Mouse (Mus musculus): ENCODE data around the gene Cd300ld3. TPM values are rescaled to one million over a fixed set of nuclear protein-coding genes. Genes with fewer than 3 reads are reported as not detected.
"Not testable (repeated sequence)": the region's sequence is repeated elsewhere in the genome, so short reads cannot be mapped to it uniquely, and the experiment has no call there.

Gene Cd300ld3
- polyA plus RNA-seq, 1 experiment from 2014 or later, result not detected

DNA sequence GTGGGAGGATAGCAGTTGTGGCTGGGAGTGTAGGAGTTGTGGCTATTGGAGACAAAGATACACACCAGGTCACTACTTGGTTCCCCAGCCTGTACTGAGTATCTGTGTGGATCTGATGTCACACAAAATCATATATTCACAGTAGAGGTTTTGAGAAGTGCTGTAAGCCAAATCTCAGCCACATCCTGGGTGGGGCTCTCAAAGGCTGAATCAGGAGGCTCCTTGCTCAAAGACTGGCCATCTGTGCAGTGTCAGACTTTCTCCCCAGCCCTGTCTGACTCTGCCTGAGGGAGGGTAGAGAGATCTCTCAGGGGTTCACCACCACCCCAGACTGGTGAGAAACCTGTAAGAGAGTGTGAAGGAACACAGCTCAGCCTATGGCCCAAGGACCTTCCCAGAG is 6.3 kb upstream of the Cd300ld3 start:
- H3K4me2 ChIP-seq, result no peak overlapping the region
- no peaks in the 10 kb centered on the region; the same call in 1 of the 2 replicates for H3K27me3 ChIP-seq
- no peaks in the 10 kb centered on the region for H3K4me1 ChIP-seq (replicated peaks)
- no peak overlapping the region for H3K27ac ChIP-seq
- no peak overlapping the region for H3K4me3 ChIP-seq
- no peak overlapping the region for H3K9ac ChIP-seq
- H3K9me3 ChIP-seq (replicated peaks), result no peaks in the 10 kb centered on the region
- H3K36me3 ChIP-seq, result no peaks in the 10 kb centered on the region
- no peak for ATAC-seq (replicated peaks; ENCODE audit: insufficient number of reproducible peaks, insufficient read depth, low FRiP score, low read depth)

DNA sequence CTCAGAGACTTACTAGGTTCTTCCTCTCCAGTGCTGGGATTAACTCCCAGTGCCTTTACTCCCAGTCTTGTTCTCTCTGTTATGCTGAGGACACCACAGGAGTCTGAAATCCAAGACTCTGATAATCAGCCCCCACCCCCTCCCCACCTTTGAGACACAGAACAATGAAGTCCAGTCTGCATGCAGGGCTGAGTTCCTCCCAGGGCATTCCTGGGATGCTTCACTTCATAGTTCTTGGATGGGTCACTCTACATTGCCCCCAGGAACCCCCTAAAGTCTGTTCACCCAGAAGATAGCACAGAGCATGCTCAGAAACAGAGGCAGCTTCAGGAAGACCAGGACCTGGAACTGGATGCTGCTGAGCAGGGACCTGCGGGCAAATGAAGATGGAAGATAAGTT is 4.8 kb upstream of the Cd300ld3 start:
- Histone ChIP-seq H3K36me3 (no peaks in the 10 kb centered on the region), H3K4me2 (no peak overlapping the region), H3K4me3 (no peak overlapping the region), H3K27ac (no peak overlapping the region), H3K9me3 (replicated peaks) (no peaks in the 10 kb centered on the region), H3K4me1 (replicated peaks) (no peaks in the 10 kb centered on the region), H3K9ac (no peak overlapping the region), H3K27me3 (no peaks in the 10 kb centered on the region; the same call in 1 of the 2 replicates)
- 89% methylated on average over 1 of the region's 1 CpGs for WGBS
- ATAC-seq (replicated peaks; ENCODE audit: insufficient number of reproducible peaks, insufficient read depth, low FRiP score, low read depth), result no peak

- H3K4me3 ChIP-seq, result no peak overlapping the region
These were observed 4.0 kb upstream of the Cd300ld3 start for GRCm38 (mm10) chr11:115052206-115052605.

DNA sequence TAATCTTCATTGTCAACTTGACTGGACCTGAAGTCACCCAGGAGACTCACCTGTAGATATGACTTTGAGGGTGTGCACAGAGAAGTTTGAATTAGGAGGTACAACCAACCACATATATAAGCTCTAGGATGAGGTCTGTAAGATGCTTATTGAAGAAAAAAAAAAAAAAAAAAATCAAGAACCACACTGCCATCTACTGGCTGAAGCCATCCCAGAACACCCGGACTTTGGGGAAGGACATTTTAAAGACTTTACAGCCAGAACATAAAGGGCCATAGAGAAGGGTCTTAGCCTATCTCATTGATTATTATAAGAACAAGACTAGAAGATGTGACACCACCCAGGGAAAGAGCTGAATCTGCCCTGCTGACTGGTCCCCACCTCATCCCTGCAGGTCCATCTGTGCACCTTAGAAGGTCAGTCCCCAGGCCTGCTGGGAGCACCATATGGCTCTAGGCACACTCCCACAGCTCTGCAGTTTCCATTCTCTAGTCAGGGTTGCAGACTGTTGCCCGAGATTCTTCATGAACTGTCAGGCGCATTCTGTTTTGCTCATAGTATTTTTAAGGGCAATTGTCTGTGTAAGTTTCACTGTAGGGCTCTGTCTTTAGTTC is 1.2 kb upstream of the Cd300ld3 start:
- no peaks in the 10 kb centered on the region for H3K9me3 ChIP-seq (replicated peaks)
- no peak overlapping the region for H3K27ac ChIP-seq
- 32% methylated on average over 3 of the region's 3 CpGs for WGBS
- ATAC-seq (replicated peaks; ENCODE audit: insufficient number of reproducible peaks, insufficient read depth, low FRiP score, low read depth), result no peak
- H3K27me3 ChIP-seq, result no peaks in the 10 kb centered on the region
- no peaks in the 10 kb centered on the region for H3K36me3 ChIP-seq
- no peak overlapping the region for H3K4me2 ChIP-seq
- no peaks in the 10 kb centered on the region for H3K4me1 ChIP-seq (replicated peaks)
- no peak overlapping the region for H3K4me3 ChIP-seq
- H3K9ac ChIP-seq, result no peak overlapping the region

More at GRCm38 (mm10) chr11:115052206-115052605, 4.0 kb upstream of the Cd300ld3 start:
- Histone ChIP-seq H3K9me3 (replicated peaks) (no peaks in the 10 kb centered on the region), H3K27me3 (no peaks in the 10 kb centered on the region; the same call in 1 of the 2 replicates), H3K27ac (no peak overlapping the region), H3K4me1 (replicated peaks) (no peaks in the 10 kb centered on the region), H3K36me3 (no peaks in the 10 kb centered on the region), H3K9ac (no peak overlapping the region), H3K4me2 (no peak overlapping the region)
- WGBS, result 2% methylated on average over 9 of the region's 9 CpGs
- ATAC-seq (replicated peaks; ENCODE audit: insufficient number of reproducible peaks, insufficient read depth, low FRiP score, low read depth), result no peak

DNA sequence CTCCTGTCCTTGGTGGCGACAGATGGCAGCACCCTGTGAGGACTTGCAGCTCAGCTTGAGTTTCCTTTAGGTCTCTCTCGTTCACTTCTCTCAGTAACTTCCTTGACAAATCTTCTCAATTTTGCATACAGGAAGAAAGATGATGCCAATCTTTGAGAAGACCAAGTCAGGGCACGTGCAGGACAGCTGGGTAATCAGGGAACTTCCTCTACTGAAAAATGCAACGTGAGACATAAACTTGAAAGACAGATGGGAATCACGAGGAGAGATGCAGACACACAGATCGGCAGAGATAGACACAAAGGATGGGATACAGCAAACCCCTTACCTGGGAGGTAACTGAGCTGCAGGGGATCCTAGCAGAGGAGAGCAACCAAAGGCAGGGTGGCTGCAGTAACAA is 10.5 kb downstream of the Cd300ld3 start, which contains the start of gene Cd300ld5:
Gene Cd300ld5, minus strand, starts transcription at position 101 of the 400 bp plus-strand sequence.
- no CpG with 5 or more reads among the region's 6 CpGs for WGBS
- not testable (repeated sequence) for ATAC-seq (replicated peaks; ENCODE audit: insufficient number of reproducible peaks, insufficient read depth, low FRiP score, low read depth); H3K4me1 ChIP-seq (replicated peaks)

GRCm38 (mm10) chr11:115026912-115027311 is 21.3 kb downstream of the Cd300ld3 start, which contains the start of gene Cd300ld4:
TSS of gene Cd300ld4 (minus strand) at chr11:115027012.
- H3K27ac ChIP-seq; H3K4me3 ChIP-seq; H3K9me3 ChIP-seq (replicated peaks); H3K27me3 ChIP-seq; H3K4me1 ChIP-seq (replicated peaks); H3K9ac ChIP-seq; H3K4me2 ChIP-seq; H3K36me3 ChIP-seq; ATAC-seq (replicated peaks; ENCODE audit: insufficient number of reproducible peaks, insufficient read depth, low FRiP score, low read depth): not testable (repeated sequence)
- no CpG with 5 or more reads among the region's 6 CpGs for WGBS

More for the DNA sequence above, 10.5 kb downstream of the Cd300ld3 start, which contains the start of gene Cd300ld5:
- H3K4me3 ChIP-seq; H3K9me3 ChIP-seq (replicated peaks); H3K4me2 ChIP-seq; H3K9ac ChIP-seq; H3K36me3 ChIP-seq; H3K27me3 ChIP-seq; H3K27ac ChIP-seq: not testable (repeated sequence)

DNA sequence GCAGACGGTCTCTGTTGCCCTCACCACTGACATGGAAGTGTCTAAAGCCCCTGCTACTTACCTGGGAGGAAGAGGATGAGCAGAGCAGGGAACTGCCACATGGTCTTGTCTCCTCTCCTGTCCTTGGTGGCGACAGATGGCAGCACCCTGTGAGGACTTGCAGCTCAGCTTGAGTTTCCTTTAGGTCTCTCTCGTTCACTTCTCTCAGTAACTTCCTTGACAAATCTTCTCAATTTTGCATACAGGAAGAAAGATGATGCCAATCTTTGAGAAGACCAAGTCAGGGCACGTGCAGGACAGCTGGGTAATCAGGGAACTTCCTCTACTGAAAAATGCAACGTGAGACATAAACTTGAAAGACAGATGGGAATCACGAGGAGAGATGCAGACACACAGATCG is 32.1 kb downstream of the Cd300ld3 start, which contains the start of gene Cd300ld2:
Gene Cd300ld2, minus strand, starts transcription at position 101 of the 400 bp plus-strand sequence.
- not testable (repeated sequence) for H3K4me1 ChIP-seq (replicated peaks); H3K4me3 ChIP-seq; ATAC-seq (replicated peaks; ENCODE audit: insufficient number of reproducible peaks, insufficient read depth, low FRiP score, low read depth); H3K27me3 ChIP-seq; H3K27ac ChIP-seq; H3K4me2 ChIP-seq; H3K9ac ChIP-seq; H3K9me3 ChIP-seq (replicated peaks); H3K36me3 ChIP-seq
- no CpG with 5 or more reads among the region's 7 CpGs for WGBS

- peaks cover 3% of the 10 kb centered on the region; the same call in 1 of the 2 replicates for H3K27me3 ChIP-seq
- H3K36me3 ChIP-seq, result no peaks in the 10 kb centered on the region
- no peak for ATAC-seq (replicated peaks; ENCODE audit: insufficient number of reproducible peaks, insufficient read depth, low FRiP score, low read depth)
- 73% methylated on average over 5 of the region's 5 CpGs for WGBS
- no peak overlapping the region for H3K4me3 ChIP-seq
- no peak overlapping the region for H3K4me2 ChIP-seq
- no peaks in the 10 kb centered on the region for H3K4me1 ChIP-seq (replicated peaks)
- H3K27ac ChIP-seq, result no peak overlapping the region
- H3K9me3 ChIP-seq (replicated peaks), result no peaks in the 10 kb centered on the region
- H3K9ac ChIP-seq, result no peak overlapping the region
These were observed 44.1 kb downstream of the Cd300ld3 start for GRCm38 (mm10) chr11:115004070-115004469.

GRCm38 (mm10) chr11:115001474-115002040 is 46.7 kb downstream of the Cd300ld3 start, which contains the start of gene Cd300c2:
TSS of gene Cd300c2 (minus strand) at chr11:115001880.
- WGBS, result 70% methylated on average over 7 of the region's 7 CpGs
- ATAC-seq (replicated peaks; ENCODE audit: insufficient number of reproducible peaks, insufficient read depth, low FRiP score, low read depth), result no peak
- no peak within 1 kb of the TSS for H3K4me3 ChIP-seq

More at GRCm38 (mm10) chr11:115001474-115002040, 46.7 kb downstream of the Cd300ld3 start, which contains the start of gene Cd300c2:
- Histone ChIP-seq H3K9me3 (replicated peaks) (no peaks in the 10 kb centered on the region), H3K27me3 (peaks cover 3% of the 10 kb centered on the region; the same call in 1 of the 2 replicates), H3K4me2 (no peak within 1 kb of the TSS), H3K27ac (no peak within 1 kb of the TSS), H3K4me1 (replicated peaks) (no peaks in the 10 kb centered on the region), H3K9ac (no peak within 1 kb of the TSS), H3K36me3 (no peaks in the 10 kb centered on the region)
